Mouse (Mus musculus) limb, embryonic 10.5 days (tissue): ENCODE data around the gene Gm36176. TPM values are rescaled to one million over a fixed set of nuclear protein-coding genes. Genes with fewer than 3 reads are reported as not detected.

Source experiments
- DNase-seq: peaks from one replicate; pipeline ENCODE4 v3.0.0-alpha.2; 2017; ENCODE audit warnings: low spot score
- H3K27ac ChIP-seq: fragments of 300-500 bp; sonication (generic); 2 replicates; pipeline ENCODE4 v1.5.1; 2016; ENCODE audit warnings: mild to moderate bottlenecking
- H3K27me3 ChIP-seq: fragments of 300-500 bp; sonication (generic); 2 replicates; pipeline ENCODE4 v1.6.1; 2016; ENCODE audit warnings: low read depth, mild to moderate bottlenecking; ENCODE audit not compliant: poor library complexity, severe bottlenecking
- H3K36me3 ChIP-seq: fragments of 300-500 bp; sonication (generic); 2 replicates; pipeline ENCODE4 v1.6.1; 2016; ENCODE audit warnings: mild to moderate bottlenecking, moderate library complexity
- H3K4me1 ChIP-seq: fragments of 300-500 bp; sonication (generic); 2 replicates; pipeline ENCODE4 v1.6.1; 2016
- H3K4me3 ChIP-seq: fragments of 300-500 bp; sonication (generic); 2 replicates; pipeline ENCODE4 v1.5.1; 2016; ENCODE audit warnings: mild to moderate bottlenecking, moderate library complexity
- H3K9me3 ChIP-seq: fragments of 300-500 bp; sonication (generic); replicated peaks from 2 replicates; pipeline ENCODE4 v1.6.1; 2016; ENCODE audit warnings: mild to moderate bottlenecking
- WGBS: fragments of 180-500 bp; shearing (Covaris S2); methylation state at CpG from one replicate; pipeline ENCODE4 v1.1.7; 2016; 5-methylcytosine and 5-hydroxymethylcytosine counted together
- polyA plus RNA-seq: library from polyadenylated mRNA; unstranded; fragments of >200 nt; fragmentation: Nextera tagmentation; extraction: Ambion mirVana; gene quantifications from 2 replicates; pipeline ENCODE4 v1.2.1, GENCODE M21; 2016

Gene Gm36176
- polyA plus RNA-seq, 1 experiment from 2014 or later: not detected

DNA sequence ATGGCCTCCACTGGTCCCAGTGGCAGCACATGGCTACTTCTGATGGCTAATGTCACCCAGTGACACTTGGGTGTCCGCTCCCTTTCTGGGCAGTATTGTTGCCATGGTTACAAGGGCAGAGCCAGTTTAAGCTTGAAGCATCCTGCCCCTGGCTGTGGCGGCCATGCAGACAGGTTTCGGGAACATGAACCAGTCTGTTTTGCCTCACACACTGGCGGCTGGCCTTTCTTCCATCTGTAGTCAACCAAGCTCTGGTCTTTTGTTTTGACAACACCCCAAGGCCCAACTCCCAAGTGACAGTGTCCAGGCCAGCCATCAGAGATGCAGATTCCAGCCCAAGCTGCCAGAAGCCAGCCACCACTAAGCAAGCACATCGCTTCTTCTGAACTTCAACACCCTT lies 49.0 kb downstream of the Gm36176 start:
- H3K4me1 ChIP-seq: no peaks in the 10 kb centered on the region
- H3K36me3 ChIP-seq: no peaks in the 10 kb centered on the region
- no peak overlapping the region for H3K4me3 ChIP-seq
- H3K9me3 ChIP-seq: no peaks in the 10 kb centered on the region
- no peak overlapping the region for H3K27ac ChIP-seq
- WGBS: 58% methylated on average over 5 of the region's 5 CpGs
- DNase-seq: no peak
- H3K27me3 ChIP-seq: peaks cover 3% of the 10 kb centered on the region

Other genes starting within 250 kb of the Gm36176 start
- gene Sumo3, start 240.7 kb upstream of the Gm36176 start, polyA plus RNA-seq: 400 and 420 TPM in 2 replicates
- 1.6 and 1.7 TPM in 2 replicates for gene Gm49325, start 240.6 kb upstream of the Gm36176 start, polyA plus RNA-seq
- gene Ube2g2, start 224.5 kb upstream of the Gm36176 start, polyA plus RNA-seq: 98.4 and 104 TPM in 2 replicates
- gene Tspear, start 160.2 kb upstream of the Gm36176 start, polyA plus RNA-seq: 0.59 and 0.74 TPM in 2 replicates
- not detected in 2 replicates for gene Gm19402, start 156.0 kb upstream of the Gm36176 start, polyA plus RNA-seq
- gene Gm9508, start 149.6 kb upstream of the Gm36176 start, polyA plus RNA-seq: not detected in 2 replicates
- not detected in 2 replicates for gene Gm10272, start 140.2 kb upstream of the Gm36176 start, polyA plus RNA-seq
- gene Gm10024, start 135.3 kb upstream of the Gm36176 start, polyA plus RNA-seq: not detected in 2 replicates
- gene Gm10142, start 131.0 kb upstream of the Gm36176 start, polyA plus RNA-seq: not detected in 2 replicates
- not detected in 2 replicates for gene Krtap12-1, start 126.2 kb upstream of the Gm36176 start, polyA plus RNA-seq
- not detected in 2 replicates for gene Gm10100, start 120.3 kb upstream of the Gm36176 start, polyA plus RNA-seq
- gene Gm18596, start 104.2 kb upstream of the Gm36176 start, polyA plus RNA-seq: not detected in 2 replicates
- not detected in 2 replicates for gene Gm9736, start 95.4 kb upstream of the Gm36176 start, polyA plus RNA-seq
- gene Gm3233, start 87.1 kb upstream of the Gm36176 start, polyA plus RNA-seq: not detected in 2 replicates
- not detected in 2 replicates for gene Gm3238, start 75.5 kb upstream of the Gm36176 start, polyA plus RNA-seq
- gene Gm7138, start 69.9 kb upstream of the Gm36176 start, polyA plus RNA-seq: not detected in 2 replicates
- not detected in 2 replicates for gene Gm3250, start 64.3 kb upstream of the Gm36176 start, polyA plus RNA-seq
- not detected in 2 replicates for gene Gm7137, start 58.6 kb upstream of the Gm36176 start, polyA plus RNA-seq
- not detected in 2 replicates for gene Gm9639, start 51.7 kb upstream of the Gm36176 start, polyA plus RNA-seq
- not detected in 2 replicates for gene Gm19668, start 47.7 kb upstream of the Gm36176 start, polyA plus RNA-seq
- gene Gm9507, start 35.0 kb upstream of the Gm36176 start, polyA plus RNA-seq: not detected in 2 replicates
- not detected in 2 replicates for gene Gm2696, start 32.1 kb upstream of the Gm36176 start, polyA plus RNA-seq
- gene Krtap10-4, start 19.7 kb upstream of the Gm36176 start, polyA plus RNA-seq: not detected in 2 replicates
- not detected in 2 replicates for gene Krtap10-10, start 10.9 kb upstream of the Gm36176 start, polyA plus RNA-seq
- gene Gm10318, start 6.1 kb downstream of the Gm36176 start, polyA plus RNA-seq: not detected in 2 replicates
- gene Gm3285, start 15.2 kb downstream of the Gm36176 start, polyA plus RNA-seq: not detected in 2 replicates
- 1.5 and 1.7 TPM in 2 replicates for gene Lrrc3, start 55.7 kb downstream of the Gm36176 start, polyA plus RNA-seq
- 0.16 and 0.23 TPM in 2 replicates for gene Trpm2, start 123.8 kb downstream of the Gm36176 start, polyA plus RNA-seq
- 29.4 and 32.2 TPM in 2 replicates for gene 1810043G02Rik, start 131.7 kb downstream of the Gm36176 start, polyA plus RNA-seq
- gene Pfkl, start 163.3 kb downstream of the Gm36176 start, polyA plus RNA-seq: 235 and 259 TPM in 2 replicates
- 0.10 TPM in 1 of 2 replicates, not detected in the other for gene Dnmt3l, start 195.1 kb downstream of the Gm36176 start, polyA plus RNA-seq
- gene Aire, start 196.8 kb downstream of the Gm36176 start, polyA plus RNA-seq: 0.15 and 0.21 TPM in 2 replicates
- 2.5 and 2.6 TPM in 2 replicates for gene Icosl, start 222.5 kb downstream of the Gm36176 start, polyA plus RNA-seq